Mouse (Mus musculus): ENCODE results near the gene Pde4d. TPM values are rescaled to one million over a fixed set of nuclear protein-coding genes. Genes with fewer than 3 reads are reported as not detected.

The Pde4d gene
- total and polyA plus RNA-seq, 3 experiments: 18.5 to 18.8 TPM; not detected in 1

- H3K36me3 ChIP-seq (ENCODE audit: control insufficient read depth in 1 of 2, insufficient read depth in 2 of 2, low read length in 2 of 2): peaks cover 0 to 4% of the 10 kb centered on the region in 2 experiments; a peak in 2 of 4 replicates
- H3K9ac ChIP-seq (ENCODE audit: control insufficient read depth, low read depth, low read length, poor library complexity, severe bottlenecking): no peak overlapping the region
- H3K27me3 ChIP-seq (ENCODE audit: control insufficient read depth in 1 of 2, insufficient read depth in 2 of 2, low read length in 2 of 2): no peaks in the 10 kb centered on the region
- TF ChIP-seq SMC3 (IDR thresholded peaks at IDR 0.05; ENCODE audit: low read depth, low read length): no peak
- no peak overlapping the region for H3K27ac ChIP-seq (ENCODE audit: control insufficient read depth, low read depth, low read length)
- peaks cover 9% of the 10 kb centered on the region; the same call in 1 of the 2 replicates for H3K79me2 ChIP-seq (ENCODE audit: control insufficient read depth, insufficient read depth, low read length, poor library complexity)
- no peaks in the 10 kb centered on the region for H3K4me1 ChIP-seq (ENCODE audit: control insufficient read depth in 1 of 2, insufficient read depth in 2 of 2, low read length in 2 of 2)
- DNase-seq (ENCODE audit: low read depth, low spot score): no peak
- no peak overlapping the region for H3K4me3 ChIP-seq (ENCODE audit: control insufficient read depth in 1 of 2, insufficient read depth in 1 of 2, low read depth in 2 of 2, low read length in 2 of 2)
- H3K9me3 ChIP-seq (replicated peaks; ENCODE audit: insufficient read depth, low read length): no peaks in the 10 kb centered on the region
These were observed 1279.9 kb downstream of the Pde4d start for GRCm38 (mm10) chr13:109729612-109730011.

GRCm38 (mm10) chr13:109732655-109733376 lies 1283.1 kb downstream of the Pde4d start:
- DNase-seq (ENCODE audit: low read depth, low spot score): no peak

GRCm38 (mm10) chr13:109736290-109737078 lies 1286.7 kb downstream of the Pde4d start:
- peak; percentile 74 for DNase-seq (ENCODE audit: low read depth, low spot score)
- H3K79me2 ChIP-seq (ENCODE audit: control insufficient read depth, insufficient read depth, low read length, poor library complexity): peaks cover 3% of the 10 kb centered on the region; the same call in 1 of the 2 replicates
- H3K4me3 ChIP-seq (ENCODE audit: control insufficient read depth in 1 of 2, insufficient read depth in 1 of 2, low read depth in 2 of 2, low read length in 2 of 2): no peak overlapping the region
- no peak overlapping the region for H3K9ac ChIP-seq (ENCODE audit: control insufficient read depth, low read depth, low read length, poor library complexity, severe bottlenecking)
- H3K9me3 ChIP-seq (replicated peaks; ENCODE audit: insufficient read depth, low read length): no peaks in the 10 kb centered on the region
- H3K4me1 ChIP-seq (ENCODE audit: control insufficient read depth in 1 of 2, insufficient read depth in 2 of 2, low read length in 2 of 2): no peaks in the 10 kb centered on the region
- H3K36me3 ChIP-seq (ENCODE audit: control insufficient read depth in 1 of 2, insufficient read depth in 2 of 2, low read length in 2 of 2): peaks cover 0 to 17% of the 10 kb centered on the region in 2 experiments; a peak in 2 of 4 replicates
- no peaks in the 10 kb centered on the region for H3K27me3 ChIP-seq (ENCODE audit: control insufficient read depth in 1 of 2, insufficient read depth in 2 of 2, low read length in 2 of 2)
- no peak overlapping the region for H3K27ac ChIP-seq (ENCODE audit: control insufficient read depth, low read depth, low read length)
- TF ChIP-seq RAD21 (IDR thresholded peaks at IDR 0.05; ENCODE audit: low read depth, low read length) (peak; percentile 94), MXI1 (IDR thresholded peaks at IDR 0.05; ENCODE audit: low read depth, low read length) (no peak), MAZ (IDR thresholded peaks at IDR 0.05; ENCODE audit: low read depth, low read length) (no peak), TCF12 (IDR thresholded peaks at IDR 0.05; ENCODE audit: low read depth, low read length) (no peak), ETS1 (IDR thresholded peaks at IDR 0.05; ENCODE audit: low read depth, low read length) (no peak), USF2 (IDR thresholded peaks at IDR 0.05; ENCODE audit: borderline replicate concordance in 1 of 2, insufficient read depth in 1 of 2, low read depth in 1 of 2, low read length in 2 of 2) (no peak), ELF1 (IDR thresholded peaks at IDR 0.05; ENCODE audit: low read depth, low read length) (no peak), UBTF (IDR thresholded peaks at IDR 0.05; ENCODE audit: borderline replicate concordance, insufficient read depth, low read depth, low read length) (no peak), MAX (IDR thresholded peaks at IDR 0.05; ENCODE audit: low read length) (no peak), RCOR1 (IDR thresholded peaks at IDR 0.05; ENCODE audit: low read depth, low read length) (no peak), CHD2 (IDR thresholded peaks at IDR 0.05; ENCODE audit: low read length) (no peak), BHLHE40 (IDR thresholded peaks at IDR 0.05; ENCODE audit: borderline replicate concordance, low read depth, low read length) (no peak), NELFE (IDR thresholded peaks at IDR 0.05; ENCODE audit: low read depth, low read length) (no peak), SMC3 (IDR thresholded peaks at IDR 0.05; ENCODE audit: low read depth, low read length) (peak; percentile 92), TBP (IDR thresholded peaks at IDR 0.05; ENCODE audit: low read depth, low read length) (no peak), EP300 (IDR thresholded peaks at IDR 0.05; ENCODE audit: low read depth in 1 of 2, low read length in 2 of 2) (no peak), KAT2A (conservative IDR thresholded peaks at IDR 0.05; ENCODE audit: low read depth, low read length) (no peak), CTCF (IDR thresholded peaks at IDR 0.05 in 2 of 3, conservative IDR thresholded peaks at IDR 0.05 in 1 of 3; ENCODE audit: control insufficient read depth in 1 of 3, insufficient read depth in 1 of 3, low read depth in 2 of 3, low read length in 3 of 3, poor library complexity in 1 of 3, severe bottlenecking in 1 of 3) (peak in 1 of 3 experiments; percentile 81; a peak in 3 of 6 replicates)

More at GRCm38 (mm10) chr13:109732655-109733376, 1283.1 kb downstream of the Pde4d start:
- TF ChIP-seq MXI1 (IDR thresholded peaks at IDR 0.05; ENCODE audit: low read depth, low read length) (no peak), MEF2A (IDR thresholded peaks at IDR 0.05; ENCODE audit: extremely low read depth, insufficient replicate concordance, low read depth, low read length, poor library complexity, severe bottlenecking) (no peak), ZNF384 (IDR thresholded peaks at IDR 0.05; ENCODE audit: low read depth, low read length) (no peak), MYC (IDR thresholded peaks at IDR 0.05; ENCODE audit: low read depth, low read length) (no peak), MAFK (IDR thresholded peaks at IDR 0.05; ENCODE audit: borderline replicate concordance, low read depth, low read length) (no peak), ELF1 (IDR thresholded peaks at IDR 0.05; ENCODE audit: low read depth, low read length) (no peak), BHLHE40 (IDR thresholded peaks at IDR 0.05; ENCODE audit: borderline replicate concordance, low read depth, low read length) (no peak), POLR2A (IDR thresholded peaks at IDR 0.05; ENCODE audit: control insufficient read depth in 1 of 2, insufficient read depth in 1 of 2, low read depth in 1 of 2, low read length in 2 of 2, poor library complexity in 1 of 2) (no peak), MAX (IDR thresholded peaks at IDR 0.05; ENCODE audit: low read length) (no peak), ZMIZ1 (IDR thresholded peaks at IDR 0.05; ENCODE audit: low read depth, low read length) (no peak), GABPA (IDR thresholded peaks at IDR 0.05; ENCODE audit: low read depth, low read length) (no peak), NELFE (IDR thresholded peaks at IDR 0.05; ENCODE audit: low read depth, low read length) (no peak)
- peaks cover 0 to 2% of the 10 kb centered on the region in 2 experiments; a peak in 2 of 4 replicates for H3K36me3 ChIP-seq (ENCODE audit: control insufficient read depth in 1 of 2, insufficient read depth in 2 of 2, low read length in 2 of 2)
- no peak overlapping the region for H3K4me3 ChIP-seq (ENCODE audit: control insufficient read depth in 1 of 2, insufficient read depth in 1 of 2, low read depth in 2 of 2, low read length in 2 of 2)
- H3K9ac ChIP-seq (ENCODE audit: control insufficient read depth, low read depth, low read length, poor library complexity, severe bottlenecking): no peak overlapping the region
- no peaks in the 10 kb centered on the region for H3K9me3 ChIP-seq (replicated peaks; ENCODE audit: insufficient read depth, low read length)
- no peaks in the 10 kb centered on the region for H3K4me1 ChIP-seq (ENCODE audit: control insufficient read depth in 1 of 2, insufficient read depth in 2 of 2, low read length in 2 of 2)
- H3K27me3 ChIP-seq (ENCODE audit: control insufficient read depth in 1 of 2, insufficient read depth in 2 of 2, low read length in 2 of 2): no peaks in the 10 kb centered on the region
- H3K27ac ChIP-seq (ENCODE audit: control insufficient read depth, low read depth, low read length): no peak overlapping the region
- peaks cover 8% of the 10 kb centered on the region; the same call in 1 of the 2 replicates for H3K79me2 ChIP-seq (ENCODE audit: control insufficient read depth, insufficient read depth, low read length, poor library complexity)

Data from MEL (cell line).